Comparison of ENCODE assay signal across 26 mouse cellular contexts in genomic region chr2:32547380-32547779, GRCm38 (mm10). TPM values are rescaled to one million over a fixed set of nuclear protein-coding genes. Genes with fewer than 3 reads are reported as not detected.
DNase-seq lines count a peak whose midpoint lies in the region; ATAC-seq and TF ChIP-seq lines count a peak whose summit lies in the region.
"Had no signal": no experiment of that assay in that cellular context is flagged by ENCODE, and none has a peak within 500 bp of the region (broad histone marks: within the 10 kb centered on the region; RNA-seq: fewer than 3 reads in every experiment).

No protein-coding gene starts in this region.

- H3K36me3 ChIP-seq in kidney, postnatal 0 days (ENCODE audit: insufficient read depth, low read length) = no peaks in the 10 kb centered on the region
- H3K36me3 ChIP-seq in kidney, embryonic 15.5 days = no peaks in the 10 kb centered on the region
- no peaks in the 10 kb centered on the region for H3K36me3 ChIP-seq in C2C12 (ENCODE audit: control insufficient read depth, insufficient read depth)
- H3K36me3 ChIP-seq in small intestine, adult 2 months (ENCODE audit: control insufficient read depth, insufficient read depth, low read length) = peaks cover 10% of the 10 kb centered on the region; the same call in 1 of the 2 replicates
- H3K36me3 ChIP-seq: midbrain, embryonic 13.5 days had no signal

- ATAC-seq in kidney, postnatal 0 days (replicated peaks; ENCODE audit: low FRiP score, low read depth) = peak; percentile 64; the same call in 1 of the 2 replicates
- ATAC-seq in kidney, embryonic 15.5 days (replicated peaks; ENCODE audit: low FRiP score) = no peak
- ATAC-seq: activated CD4-positive, CD25-positive, alpha-beta regulatory T cell, adult 4 months; forebrain, embryonic 16.5 days; liver, postnatal 0 days; midbrain, embryonic 13.5 days had no signal

- peaks cover 6% of the 10 kb centered on the region; the same call in 1 of the 2 replicates for H3K4me1 ChIP-seq in kidney, postnatal 0 days (replicated peaks; ENCODE audit: insufficient read depth, low read length)
- peaks cover 22% of the 10 kb centered on the region for H3K4me1 ChIP-seq in kidney, embryonic 15.5 days
- H3K4me1 ChIP-seq in small intestine, adult 2 months (ENCODE audit: control insufficient read depth, insufficient read depth, insufficient read length, low read length) = peaks cover 47% of the 10 kb centered on the region
- H3K4me1 ChIP-seq: midbrain, embryonic 13.5 days had no signal

- TF ChIP-seq CTCF in gastrocnemius, adult 2 months (IDR thresholded peaks at IDR 0.05) = no peak
- TF ChIP-seq CTCF in kidney, postnatal 0 days (IDR thresholded peaks at IDR 0.05; ENCODE audit: low read depth) = no peak
- no peak for TF ChIP-seq CTCF in C2C12 (IDR thresholded peaks at IDR 0.05; ENCODE audit: control insufficient read depth, insufficient read depth, insufficient read length)
- TF ChIP-seq CTCF in small intestine, adult 2 months (IDR thresholded peaks at IDR 0.05; ENCODE audit: extremely low read depth, insufficient read length, insufficient replicate concordance, low read depth, low read length) = no peak

- H3K79me3 ChIP-seq in C2C12 (ENCODE audit: low read depth) = no peaks in the 10 kb centered on the region

- no peak overlapping the region for H3K9ac ChIP-seq in kidney, postnatal 0 days (ENCODE audit: low read depth, low read length)
- H3K9ac ChIP-seq in kidney, embryonic 15.5 days = no peak overlapping the region
- H3K9ac ChIP-seq: hindbrain, embryonic 14.5 days; liver, postnatal 0 days; midbrain, embryonic 13.5 days had no signal

- no peak overlapping the region for H3K4me2 ChIP-seq in kidney, postnatal 0 days (ENCODE audit: low read length)
- no peak overlapping the region for H3K4me2 ChIP-seq in kidney, embryonic 15.5 days
- H3K4me2 ChIP-seq: hindbrain, embryonic 14.5 days; liver, embryonic 11.5 days; midbrain, embryonic 13.5 days had no signal

- 61% methylated on average over 5 of the region's 5 CpGs for WGBS in kidney, postnatal 0 days
- 63% methylated on average over 5 of the region's 5 CpGs for WGBS in kidney, embryonic 15.5 days
- WGBS in small intestine, adult 2 months = 43% methylated on average over 5 of the region's 5 CpGs

- DNase-seq in gastrocnemius, adult 2 months = no peak
- DNase-seq in gastrocnemius, adult 18-20 months (ENCODE audit: low spot score) = no peak
- no peak for DNase-seq in kidney, postnatal 0 days (ENCODE audit: low spot score)
- DNase-seq in gastrocnemius, adult 8-10 months (ENCODE audit: low spot score in 2 of 2) = no peak
- DNase-seq in left cerebral cortex, adult 11 months (ENCODE audit: low spot score) = no peak
- DNase-seq: B cell, adult 2 months; cerebellum, adult 18-20 months; cerebellum, postnatal 36 days; liver, postnatal 0 days; right cerebral cortex, postnatal 14 days; thymus, postnatal 14 days had no signal

- no peaks in the 10 kb centered on the region for H3K79me2 ChIP-seq in C2C12 (ENCODE audit: control insufficient read depth, insufficient read depth)

- H3K4me3 ChIP-seq in gastrocnemius, adult 2 months = no peak overlapping the region
- no peak overlapping the region for H3K4me3 ChIP-seq in kidney, postnatal 0 days (replicated peaks; ENCODE audit: low read depth, low read length)
- no peak overlapping the region for H3K4me3 ChIP-seq in kidney, embryonic 15.5 days (replicated peaks)
- no peak overlapping the region for H3K4me3 ChIP-seq in C2C12 (ENCODE audit: insufficient read depth, poor library complexity, severe bottlenecking)
- no peak overlapping the region for H3K4me3 ChIP-seq in small intestine, adult 2 months (ENCODE audit: low read depth, low read length)
- H3K4me3 ChIP-seq: limb, embryonic 10.5 days; midbrain, embryonic 13.5 days had no signal

- no peak overlapping the region for H3ac ChIP-seq in C2C12 (ENCODE audit: control insufficient read depth, insufficient read length, low read depth)

- no peaks in the 10 kb centered on the region for H3K27me3 ChIP-seq in kidney, postnatal 0 days (ENCODE audit: insufficient read depth, low read length)
- no peaks in the 10 kb centered on the region for H3K27me3 ChIP-seq in kidney, embryonic 15.5 days
- H3K27me3 ChIP-seq in C2C12 (ENCODE audit: control insufficient read depth, insufficient read depth, insufficient read length) = no peaks in the 10 kb centered on the region
- H3K27me3 ChIP-seq in small intestine, adult 2 months (ENCODE audit: control insufficient read depth, insufficient read depth, low read length) = no peaks in the 10 kb centered on the region
- H3K27me3 ChIP-seq: midbrain, embryonic 13.5 days had no signal

- no peaks in the 10 kb centered on the region for H3K9me3 ChIP-seq in kidney, postnatal 0 days (replicated peaks; ENCODE audit: low read length)
- no peaks in the 10 kb centered on the region for H3K9me3 ChIP-seq in kidney, embryonic 15.5 days (replicated peaks)
- H3K9me3 ChIP-seq: limb, embryonic 10.5 days; midbrain, embryonic 13.5 days had no signal

- intact Hi-C loops in gastrocnemius, adult 2 months (cut with DNase I) = no loop called here

- TF ChIP-seq POLR2A in small intestine, adult 2 months (IDR thresholded peaks at IDR 0.05; ENCODE audit: low read depth, low read length) = no peak

- peak overlapping the region; percentile 36 for H3K27ac ChIP-seq in gastrocnemius, adult 2 months
- H3K27ac ChIP-seq in kidney, postnatal 0 days = no peak overlapping the region
- no peak overlapping the region for H3K27ac ChIP-seq in kidney, embryonic 15.5 days
- H3K27ac ChIP-seq in small intestine, adult 2 months (ENCODE audit: insufficient read depth, low read depth, low read length) = peak overlapping the region; percentile 49
- H3K27ac ChIP-seq: hindbrain, embryonic 14.5 days; limb, embryonic 10.5 days; midbrain, embryonic 13.5 days had no signal

TF ChIP-seq in C2C12, 6 proteins besides CTCF, POLR2A, EP300 and RAD21:
- TF ChIP-seq MYOG (IDR thresholded peaks at IDR 0.05; ENCODE audit: control insufficient read depth, extremely low read depth, insufficient read length) (no peak), MYOD1 (IDR thresholded peaks at IDR 0.05; ENCODE audit: control insufficient read depth, insufficient read length, low read depth) (peak; percentile 67), MAX (IDR thresholded peaks at IDR 0.05) (no peak)
TF ChIP-seq in C2C12: peak in this region for 1.

RNA-seq across cellular contexts. Expression of gene Fam102a, which starts 12.2 kb away (rescaled TPM):
- total RNA-seq in gastrocnemius, adult 2 months (2021) = 1 to 10 TPM; 1.8 to 3.1 TPM
- 1 to 10 TPM; 2.0 to 2.6 TPM for total RNA-seq in gastrocnemius, adult 18-20 months (2021)
- 13.9 and 16.9 TPM in 2 replicates for polyA plus RNA-seq in kidney, postnatal 0 days (2015; fragmentation: Nextera tagmentation; extraction: Ambion mirVana)
- polyA plus RNA-seq in kidney, embryonic 15.5 days (2015; fragmentation: Nextera tagmentation; extraction: Ambion mirVana) = 14.5 and 15.0 TPM in 2 replicates
- polyA plus RNA-seq in C2C12 (2012; fragmentation: generic; extraction: Trizol) = 2.4 TPM
- polyA plus RNA-seq in small intestine, adult 2 months (2012; rRNA removed) = 55.2 and 96.2 TPM in 2 replicates
- 1 to 10 TPM; 1.6 to 3.8 (median 2.9) TPM for total RNA-seq in gastrocnemius, adult 8-10 months (2022)

RNA-seq across cellular contexts. Expression of gene Dpm2, which starts 23.3 kb away (rescaled TPM):
- 10 to 100 TPM; 11.1 to 14.1 TPM for total RNA-seq in gastrocnemius, adult 2 months (2021)
- 10 to 100 TPM; 11.7 to 12.6 TPM for total RNA-seq in gastrocnemius, adult 18-20 months (2021)
- 105 and 110 TPM in 2 replicates for polyA plus RNA-seq in kidney, postnatal 0 days (2015; fragmentation: Nextera tagmentation; extraction: Ambion mirVana)
- polyA plus RNA-seq in kidney, embryonic 15.5 days (2015; fragmentation: Nextera tagmentation; extraction: Ambion mirVana) = 103 and 107 TPM in 2 replicates
- polyA plus RNA-seq in C2C12 (2012; fragmentation: generic; extraction: Trizol) = 73.7 TPM
- 49.3 and 87.5 TPM in 2 replicates for polyA plus RNA-seq in small intestine, adult 2 months (2012; rRNA removed)
- total RNA-seq in gastrocnemius, adult 8-10 months (2022) = 10 to 100 TPM in 3 of 4 experiments, 1 to 10 TPM in 1; 9.2 to 15.0 (median 10.6) TPM

RNA-seq across cellular contexts. Expression of gene Pip5kl1, which starts 27.2 kb away (rescaled TPM):
- not detected for total RNA-seq in gastrocnemius, adult 2 months (2021)
- total RNA-seq in gastrocnemius, adult 18-20 months (2021) = not detected
- polyA plus RNA-seq in kidney, postnatal 0 days (2015; fragmentation: Nextera tagmentation; extraction: Ambion mirVana) = 0.42 and 0.61 TPM in 2 replicates
- 2.0 and 2.7 TPM in 2 replicates for polyA plus RNA-seq in kidney, embryonic 15.5 days (2015; fragmentation: Nextera tagmentation; extraction: Ambion mirVana)
- 0.05 TPM for polyA plus RNA-seq in C2C12 (2012; fragmentation: generic; extraction: Trizol)
- 0.15 and 0.25 TPM in 2 replicates for polyA plus RNA-seq in small intestine, adult 2 months (2012; rRNA removed)
- not detected for total RNA-seq in gastrocnemius, adult 8-10 months (2022)
- total RNA-seq: gastrocnemius, postnatal 36 days; heart, postnatal 10 days; megakaryocyte progenitor cell, adult 5-6 weeks; monocyte, adult 5-6 weeks had no signal
- polyA plus RNA-seq: activated CD4-positive, CD25-positive, alpha-beta regulatory T cell, adult 4 months; liver, postnatal 0 days had no signal

RNA-seq across cellular contexts. Expression of gene 9430097D07Rik, which starts 28.1 kb away (rescaled TPM):
- not detected for total RNA-seq in gastrocnemius, adult 2 months (2021)
- total RNA-seq in gastrocnemius, adult 18-20 months (2021) = not detected
- 0.08 TPM in 1 of 2 replicates, not detected in the other for polyA plus RNA-seq in kidney, postnatal 0 days (2015; fragmentation: Nextera tagmentation; extraction: Ambion mirVana)
- polyA plus RNA-seq in kidney, embryonic 15.5 days (2015; fragmentation: Nextera tagmentation; extraction: Ambion mirVana) = 0.10 and 0.17 TPM in 2 replicates
- polyA plus RNA-seq in C2C12 (2012; fragmentation: generic; extraction: Trizol) = 0.04 TPM
- polyA plus RNA-seq in small intestine, adult 2 months (2012; rRNA removed) = not detected in 2 replicates
- not detected for total RNA-seq in gastrocnemius, adult 8-10 months (2022)
- total RNA-seq: adrenal gland, adult 8-10 months; gastrocnemius, postnatal 36 days; heart, postnatal 10 days; megakaryocyte progenitor cell, adult 5-6 weeks; monocyte, adult 5-6 weeks had no signal
- polyA plus RNA-seq: activated CD4-positive, CD25-positive, alpha-beta regulatory T cell, adult 4 months; liver, embryonic 11.5 days; liver, postnatal 0 days; spleen, adult 2 months had no signal

RNA-seq across cellular contexts. Expression of gene St6galnac4, which starts 39.5 kb away (rescaled TPM):
- 10 to 100 TPM in 1 of 2 experiments, 1 to 10 TPM in 1; 8.7 to 21.6 TPM for total RNA-seq in gastrocnemius, adult 2 months (2021)
- 10 to 100 TPM; 13.5 to 19.8 TPM for total RNA-seq in gastrocnemius, adult 18-20 months (2021)
- polyA plus RNA-seq in kidney, postnatal 0 days (2015; fragmentation: Nextera tagmentation; extraction: Ambion mirVana) = 15.8 and 18.1 TPM in 2 replicates
- 22.3 and 23.2 TPM in 2 replicates for polyA plus RNA-seq in kidney, embryonic 15.5 days (2015; fragmentation: Nextera tagmentation; extraction: Ambion mirVana)
- polyA plus RNA-seq in C2C12 (2012; fragmentation: generic; extraction: Trizol) = 82.3 TPM
- polyA plus RNA-seq in small intestine, adult 2 months (2012; rRNA removed) = 9.1 and 9.6 TPM in 2 replicates
- total RNA-seq in gastrocnemius, adult 8-10 months (2022) = 10 to 100 TPM; 11.4 to 15.5 (median 13.8) TPM

Comparison
In these comparisons a context has a peak if more than half of its experiments do, and no peak if none do; other contexts are left out.
1. H3K27ac ChIP-seq: peak in gastrocnemius, adult 2 months (single experiment) and small intestine, adult 2 months (single experiment); none in kidney, postnatal 0 days (single experiment) and kidney, embryonic 15.5 days (single experiment).